Mouse (Mus musculus): ENCODE data around the gene Med13l.

Med13l gene

GRCm38 (mm10) chr5:118747026-118747425 is 186.5 kb downstream of the Med13l start:
- DNase-seq, result no peak

- no peak for DNase-seq
Observed at GRCm38 (mm10) chr5:118751446-118752179, 191.1 kb downstream of the Med13l start.

- DNase-seq, result no peak
Observed at GRCm38 (mm10) chr5:118752868-118753267, 192.4 kb downstream of the Med13l start.

DNA sequence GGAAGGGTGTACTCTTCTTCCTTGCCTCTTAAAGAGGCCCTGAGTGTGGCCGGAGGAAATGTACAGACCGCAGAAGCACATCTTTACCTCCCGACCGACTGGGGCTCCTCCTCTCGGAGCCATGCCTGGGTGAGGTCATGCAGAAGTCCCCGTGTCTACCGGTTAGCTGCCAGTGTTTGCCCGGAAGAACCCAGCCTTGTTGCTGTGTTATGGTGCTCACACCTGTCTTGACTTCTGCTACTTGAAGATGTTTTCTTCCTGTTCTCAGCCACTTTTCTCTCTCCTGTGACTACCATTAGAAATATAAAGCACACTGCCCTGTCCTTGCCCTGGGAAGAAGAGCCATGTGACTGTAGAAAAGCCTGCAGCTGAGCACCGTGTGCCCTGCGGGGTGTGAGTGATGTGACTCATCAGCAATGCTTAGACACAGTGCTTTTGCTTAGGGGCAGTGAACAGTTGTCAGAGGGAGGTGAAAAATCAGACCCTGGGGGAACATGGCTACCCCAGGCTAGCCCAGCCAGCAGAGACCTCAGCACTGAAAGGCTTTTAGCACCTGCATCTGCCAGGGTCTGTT is 193.1 kb downstream of the Med13l start:
- DNase-seq, result no peak

GRCm38 (mm10) chr5:118754191-118754759 is 193.8 kb downstream of the Med13l start:
- DNase-seq, result no peak

DNA sequence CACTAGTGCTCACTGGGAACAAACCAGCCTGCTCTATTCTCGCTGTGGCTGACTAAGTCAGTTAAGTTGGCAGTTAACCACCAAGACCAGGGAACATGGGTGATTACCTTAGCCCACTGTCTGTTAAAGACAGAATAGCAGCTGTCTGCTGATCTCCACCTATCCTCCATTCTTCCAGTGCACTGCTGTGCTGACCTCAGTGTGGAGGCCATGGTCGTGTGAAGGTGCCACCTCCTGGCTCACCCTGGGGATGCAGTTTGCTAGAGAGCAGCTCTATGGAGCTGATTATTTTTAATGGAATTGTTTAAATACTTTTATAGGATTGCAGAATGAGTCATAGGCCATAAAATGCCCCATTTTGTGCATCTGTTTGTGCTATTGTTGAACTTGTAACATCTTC is 195.6 kb downstream of the Med13l start:
- DNase-seq, result no peak

GRCm38 (mm10) chr5:118757396-118758301 is 197.2 kb downstream of the Med13l start:
- no peak for DNase-seq

GRCm38 (mm10) chr5:118760986-118761385 is 200.5 kb downstream of the Med13l start:
- no peak for DNase-seq

DNA sequence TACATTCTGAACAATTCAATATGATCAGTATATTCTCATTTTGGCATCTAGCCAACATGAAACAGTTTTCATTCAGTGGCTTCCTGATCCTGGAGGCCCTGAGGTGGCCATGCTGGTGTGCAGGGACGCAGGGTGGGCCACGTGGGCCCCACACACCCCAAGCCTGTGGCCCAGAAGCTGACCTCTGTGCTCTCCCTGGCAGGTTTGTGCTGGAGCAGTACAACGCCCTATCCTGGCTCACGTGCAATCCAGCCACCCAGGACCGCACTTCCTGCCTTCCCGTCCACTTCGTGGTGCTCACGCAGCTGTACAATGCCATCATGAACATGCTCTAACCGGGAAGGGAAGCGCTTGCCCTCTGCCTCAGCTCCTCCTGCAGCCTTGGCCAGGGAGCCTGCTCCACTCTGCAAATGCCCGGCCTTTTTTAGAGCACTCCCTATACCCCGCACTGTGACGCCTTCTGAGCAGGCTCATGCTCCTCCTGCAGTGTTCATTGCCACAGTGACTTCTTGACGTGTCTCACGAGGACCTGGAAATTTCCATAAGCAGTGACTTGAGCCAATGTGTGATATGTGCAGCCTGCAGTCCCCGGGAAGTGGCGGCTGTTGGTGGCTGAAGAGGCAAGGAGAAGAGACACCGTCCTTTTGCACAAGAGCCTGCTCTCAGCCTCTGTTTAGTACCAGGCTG is 202.2 kb downstream of the Med13l start:
- DNase-seq, result no peak

- DNase-seq, result peak; percentile 71
Observed at GRCm38 (mm10) chr5:118763353-118763752, 202.9 kb downstream of the Med13l start.

DNA sequence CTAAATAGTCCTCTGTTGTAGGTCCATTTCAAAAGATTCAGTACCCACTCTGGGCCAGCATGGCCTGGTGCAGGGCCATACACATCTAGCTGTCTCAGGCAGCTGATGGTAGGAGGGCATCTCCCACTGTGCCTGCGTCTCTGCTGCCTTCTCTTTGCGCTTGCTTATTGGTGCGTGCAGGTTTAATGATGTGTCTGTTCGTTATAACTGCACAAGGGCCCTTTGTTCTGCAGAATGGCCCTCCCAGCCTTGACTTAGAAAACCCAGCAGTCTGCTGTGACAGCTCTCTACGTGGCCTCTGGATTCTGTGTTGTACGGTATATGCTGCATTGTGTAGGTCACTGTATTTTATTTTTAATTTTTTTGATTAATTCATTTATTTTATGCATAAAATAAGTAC is 208.7 kb downstream of the Med13l start:
- no peak for DNase-seq

- DNase-seq, result peak; percentile 48
Observed at GRCm38 (mm10) chr5:118773866-118774265, 213.4 kb downstream of the Med13l start.

DNA sequence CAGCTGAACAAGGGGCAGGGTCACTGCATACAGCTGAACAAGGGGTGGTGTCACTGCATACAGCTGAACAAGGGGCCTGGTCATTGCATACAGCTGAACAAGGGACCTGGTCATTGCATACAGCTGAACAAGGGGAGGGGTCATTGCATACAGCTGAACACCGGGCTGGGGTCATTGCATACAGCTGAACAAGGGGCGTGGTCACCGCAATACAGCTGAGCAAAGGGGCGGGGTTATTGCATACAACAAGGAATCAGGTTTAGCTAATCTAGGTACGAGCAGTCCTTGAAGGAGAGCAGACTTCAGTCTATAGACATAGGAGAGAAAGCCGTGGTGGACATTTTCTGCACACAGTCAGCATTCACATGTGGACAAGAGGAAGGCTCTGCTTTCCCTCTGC is 215.9 kb downstream of the Med13l start:
- no peak for DNase-seq

- DNase-seq, result peak; percentile 85
Observed at GRCm38 (mm10) chr5:118781598-118781997, 221.1 kb downstream of the Med13l start.

GRCm38 (mm10) chr5:118782139-118782538 is 221.7 kb downstream of the Med13l start:
- no peak for DNase-seq

DNA sequence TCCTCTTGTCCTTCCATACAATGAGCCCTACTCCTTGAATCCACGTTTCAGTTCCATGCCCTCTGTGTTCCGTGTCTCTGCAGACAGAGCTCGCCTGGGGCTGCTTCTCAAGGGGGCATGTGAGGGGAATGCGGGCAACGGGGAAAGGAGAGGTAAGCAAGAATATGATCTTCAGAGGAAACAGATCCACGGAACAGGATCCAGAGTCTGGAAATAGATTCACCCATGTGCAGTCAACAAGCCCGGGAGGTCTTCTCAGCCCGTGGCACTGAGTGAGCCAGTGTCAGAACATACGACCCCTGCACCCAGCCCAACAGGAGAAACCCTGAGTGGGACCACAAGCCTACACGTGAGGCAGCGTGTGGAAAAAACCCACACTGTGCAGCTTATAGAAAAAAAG is 228.7 kb downstream of the Med13l start:
- no peak for DNase-seq

DNA sequence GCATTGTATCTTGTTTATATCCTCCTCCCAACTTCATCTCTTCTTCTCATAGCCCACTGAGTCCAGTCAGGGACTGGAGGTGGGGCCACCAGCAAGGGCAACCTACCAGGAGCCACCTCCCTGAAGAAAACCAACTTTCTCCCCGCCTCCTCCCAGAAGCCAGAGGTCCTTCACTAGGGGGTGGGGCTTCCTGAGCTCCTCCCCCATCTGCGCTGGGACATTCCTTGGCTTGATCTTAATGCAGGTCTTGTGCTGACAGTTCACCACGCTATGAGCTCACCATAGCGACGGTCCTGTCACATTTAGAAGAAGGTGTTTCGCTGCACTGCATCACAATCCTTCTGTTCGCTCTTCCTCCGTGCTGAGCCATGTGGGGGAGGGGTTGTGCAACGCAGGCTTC is 229.3 kb downstream of the Med13l start:
- no peak for DNase-seq

- DNase-seq, result no peak
Observed at GRCm38 (mm10) chr5:118797811-118798210, 237.3 kb downstream of the Med13l start.

- no peak for DNase-seq
Observed at GRCm38 (mm10) chr5:118801592-118801991, 241.1 kb downstream of the Med13l start.

DNA sequence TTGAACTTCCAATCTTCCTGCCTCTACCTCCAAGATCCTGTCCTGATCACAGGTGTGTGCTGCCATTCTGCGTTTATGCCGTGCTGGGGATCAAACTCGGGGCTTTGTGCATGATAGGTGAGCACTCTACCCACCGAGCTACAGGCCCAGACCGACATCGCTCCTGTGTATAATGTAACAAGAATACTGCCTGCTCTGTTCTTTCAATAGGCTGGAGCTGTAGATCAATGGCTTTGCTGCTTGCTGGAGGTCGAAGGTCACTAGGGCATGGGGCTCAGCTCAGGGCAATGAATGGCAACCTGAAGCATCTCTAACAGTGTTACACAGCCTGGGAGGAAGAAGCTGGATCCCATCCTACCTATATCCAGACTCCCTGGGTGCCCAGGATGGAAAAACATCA is 241.6 kb downstream of the Med13l start:
- DNase-seq, result no peak

DNA sequence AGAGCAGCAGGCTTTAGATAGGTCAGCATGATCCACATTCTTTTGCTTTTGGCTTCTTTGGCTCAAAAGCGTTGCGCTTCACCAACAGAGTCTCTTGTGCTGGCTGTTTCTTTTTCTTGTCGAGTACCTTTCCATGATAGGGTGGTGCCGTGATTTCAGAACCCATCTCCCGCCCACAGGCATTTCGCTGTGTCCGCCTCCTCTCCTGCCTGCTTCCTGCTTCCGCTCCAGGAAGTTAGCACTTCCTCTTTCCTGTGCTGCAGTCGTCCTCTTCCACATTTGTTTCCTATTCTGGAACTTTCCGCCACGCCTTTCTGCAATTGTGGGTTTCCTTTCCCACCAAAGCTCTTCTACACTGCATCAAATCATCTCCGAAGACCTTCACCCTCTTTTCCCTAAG is 248.5 kb downstream of the Med13l start:
- DNase-seq, result no peak

GRCm38 (mm10) chr5:118809588-118809987 is 249.1 kb downstream of the Med13l start:
- DNase-seq, result no peak

DNA sequence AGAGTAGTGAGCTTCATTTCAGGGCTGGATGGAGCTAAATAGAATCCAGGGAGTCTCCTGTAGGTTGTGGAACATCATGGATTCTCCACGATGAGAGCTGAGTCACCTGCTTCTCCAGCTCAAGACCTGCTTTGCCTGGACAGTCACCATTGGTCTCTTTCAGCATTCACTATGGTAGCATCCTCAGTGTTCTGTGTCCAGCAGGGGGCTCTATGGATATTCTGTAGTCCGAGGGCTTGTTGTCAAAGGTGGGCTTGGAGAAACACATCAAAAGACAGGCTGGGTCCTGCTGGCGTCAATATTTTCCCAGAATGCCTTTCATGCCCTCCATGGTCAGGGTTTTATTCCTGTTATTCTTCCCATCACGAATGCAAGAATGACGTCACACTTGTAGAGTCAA is 251.2 kb downstream of the Med13l start:
- DNase-seq, result no peak
